Mouse (Mus musculus) cerebellum, adult 2 months (tissue): Measurements from ENCODE around the gene Srebf1.

ENCODE experiments used
- CTCF ChIP-seq: fragments of 200-500 bp; IDR thresholded peaks from 2 replicates; pipeline ENCODE4 v1.5.1; 2011; ENCODE audit warnings: low read depth, mild to moderate bottlenecking, control low read depth, low read length, moderate library complexity, borderline replicate concordance; ENCODE audit not compliant: insufficient read depth
- POLR2A ChIP-seq: fragments of 200-500 bp; IDR thresholded peaks from 2 replicates; pipeline ENCODE4 v1.6.1; 2011; ENCODE audit warnings: low read length, control low read depth, borderline replicate concordance; ENCODE audit not compliant: insufficient read depth

GRCm38 (mm10) chr11:60176975-60177657 is 45.3 kb downstream of the Srebf1 start:
- TF ChIP-seq CTCF: no peak
- no peak for TF ChIP-seq POLR2A
